In genomic region chr8:46616879-46617689, GRCm38 (mm10) we compare ENCODE assay signal across 8 mouse cellular contexts. TPM values are rescaled to one million over a fixed set of nuclear protein-coding genes. Genes with fewer than 3 reads are reported as not detected.
A peak's percentile ranks its signal among the peaks of the same experiment; 100 is the strongest.
DNase-seq lines count a peak whose midpoint lies in the region; ATAC-seq lines count a peak whose summit lies in the region.

Gene Primpol (minus strand): TSS chr8:46617212.
Gene Casp3 (plus strand): TSS chr8:46617291.

- H3K9me3 ChIP-seq in forebrain, embryonic 10.5 days: no peaks in the 10 kb centered on the region
- no peaks in the 10 kb centered on the region for H3K9me3 ChIP-seq in heart, embryonic 15.5 days (replicated peaks)
- H3K9me3 ChIP-seq in liver, embryonic 15.5 days (replicated peaks): no peaks in the 10 kb centered on the region
- no peaks in the 10 kb centered on the region for H3K9me3 ChIP-seq in neural tube, embryonic 12.5 days

- H3K36me3 ChIP-seq in forebrain, embryonic 10.5 days (replicated peaks): peaks cover 3% of the 10 kb centered on the region; the same call in 1 of the 2 replicates
- no peaks in the 10 kb centered on the region for H3K36me3 ChIP-seq in heart, embryonic 15.5 days
- no peaks in the 10 kb centered on the region for H3K36me3 ChIP-seq in liver, embryonic 15.5 days (replicated peaks)
- H3K36me3 ChIP-seq in neural tube, embryonic 12.5 days: no peaks in the 10 kb centered on the region

- peak within 1 kb of the TSS; percentile 72 for H3K9ac ChIP-seq in heart, embryonic 15.5 days
- peak within 1 kb of the TSS; percentile 77 for H3K9ac ChIP-seq in liver, embryonic 15.5 days
- H3K9ac ChIP-seq in neural tube, embryonic 12.5 days: peak within 1 kb of the TSS; percentile 94

- peak; percentile 98 for ATAC-seq in heart, embryonic 15.5 days (replicated peaks; ENCODE audit: insufficient number of reproducible peaks, insufficient read depth, low FRiP score, low read depth)
- ATAC-seq in liver, embryonic 15.5 days (ENCODE audit: insufficient read depth): peak; percentile 92
- peak; percentile 98 for ATAC-seq in neural tube, embryonic 12.5 days (ENCODE audit: low FRiP score, low read depth)

- peaks cover 46% of the 10 kb centered on the region for H3K4me1 ChIP-seq in forebrain, embryonic 10.5 days
- H3K4me1 ChIP-seq in heart, embryonic 15.5 days (replicated peaks): peaks cover 21% of the 10 kb centered on the region
- peaks cover 56% of the 10 kb centered on the region for H3K4me1 ChIP-seq in liver, embryonic 15.5 days (replicated peaks)
- peaks cover 7% of the 10 kb centered on the region for H3K4me1 ChIP-seq in neural tube, embryonic 12.5 days

- H3K4me2 ChIP-seq in heart, embryonic 15.5 days: peak within 1 kb of the TSS; percentile 78
- H3K4me2 ChIP-seq in liver, embryonic 15.5 days: peak within 1 kb of the TSS; percentile 95
- H3K4me2 ChIP-seq in neural tube, embryonic 12.5 days (replicated peaks): peak within 1 kb of the TSS; percentile 92

- H3K27me3 ChIP-seq in forebrain, embryonic 10.5 days (ENCODE audit: poor library complexity, severe bottlenecking): no peaks in the 10 kb centered on the region
- H3K27me3 ChIP-seq in heart, embryonic 15.5 days: no peaks in the 10 kb centered on the region
- no peaks in the 10 kb centered on the region for H3K27me3 ChIP-seq in liver, embryonic 15.5 days
- H3K27me3 ChIP-seq in neural tube, embryonic 12.5 days (replicated peaks): no peaks in the 10 kb centered on the region

- peak; percentile 92 to 94 for DNase-seq in CD8-positive naive resting alpha-beta T cell, adult 2 months (ENCODE audit: low read depth in 2 of 2, low spot score in 2 of 2)
- DNase-seq in c-Kit-positive CD71-negative TER-119-negative erythroid progenitor cells, embryonic 14.5 days (ENCODE audit: low read depth): peak; percentile 91
- DNase-seq in forebrain, embryonic 10.5 days (ENCODE audit: extremely low spot score, low spot score): peak; percentile 98
- peak; percentile 97 to 99 for DNase-seq in kidney, postnatal 36 days
- DNase-seq in telencephalon, adult 2 months (ENCODE audit: low read depth, low spot score): peak; percentile 88

- H3K4me3 ChIP-seq in forebrain, embryonic 10.5 days: peak within 1 kb of the TSS; percentile 72
- H3K4me3 ChIP-seq in heart, embryonic 15.5 days: peak within 1 kb of the TSS; percentile 73
- H3K4me3 ChIP-seq in liver, embryonic 15.5 days (replicated peaks): peak within 1 kb of the TSS; percentile 77
- peak within 1 kb of the TSS; percentile 83 for H3K4me3 ChIP-seq in neural tube, embryonic 12.5 days

- WGBS in forebrain, embryonic 10.5 days: under 1% methylated on average over 54 of the region's 54 CpGs
- under 1% methylated on average over 54 of the region's 54 CpGs for WGBS in heart, embryonic 15.5 days
- under 1% methylated on average over 54 of the region's 54 CpGs for WGBS in liver, embryonic 15.5 days (ENCODE audit: insufficient replicate concordance)
- WGBS in neural tube, embryonic 12.5 days: under 1% methylated on average over 54 of the region's 54 CpGs

- peak within 1 kb of the TSS; percentile 95 for H3K27ac ChIP-seq in forebrain, embryonic 10.5 days
- peak within 1 kb of the TSS; percentile 91 for H3K27ac ChIP-seq in heart, embryonic 15.5 days
- H3K27ac ChIP-seq in liver, embryonic 15.5 days (replicated peaks): peak within 1 kb of the TSS; percentile 87
- H3K27ac ChIP-seq in neural tube, embryonic 12.5 days: peak within 1 kb of the TSS; percentile 85

RNA-seq across cellular contexts. Expression of gene Primpol, which starts in this region (rescaled TPM):
- polyA plus RNA-seq in forebrain, embryonic 10.5 days (2016; fragmentation: Nextera tagmentation; extraction: Ambion mirVana): 8.5 and 9.9 TPM in 2 replicates
- polyA plus RNA-seq in heart, embryonic 15.5 days (2015; fragmentation: Nextera tagmentation; extraction: Ambion mirVana): 8.7 and 9.8 TPM in 2 replicates
- polyA plus RNA-seq in liver, embryonic 15.5 days (2015; fragmentation: Nextera tagmentation; extraction: Ambion mirVana): 7.0 and 9.0 TPM in 2 replicates
- polyA plus RNA-seq in neural tube, embryonic 12.5 days (2016; fragmentation: Nextera tagmentation; extraction: Ambion mirVana): 9.4 and 10.5 TPM in 2 replicates

RNA-seq across cellular contexts. Expression of gene Casp3, which starts in this region (rescaled TPM):
- polyA plus RNA-seq in forebrain, embryonic 10.5 days (2016; fragmentation: Nextera tagmentation; extraction: Ambion mirVana): 132 and 139 TPM in 2 replicates
- 48.1 and 52.8 TPM in 2 replicates for polyA plus RNA-seq in heart, embryonic 15.5 days (2015; fragmentation: Nextera tagmentation; extraction: Ambion mirVana)
- polyA plus RNA-seq in liver, embryonic 15.5 days (2015; fragmentation: Nextera tagmentation; extraction: Ambion mirVana): 43.7 and 47.6 TPM in 2 replicates
- polyA plus RNA-seq in neural tube, embryonic 12.5 days (2016; fragmentation: Nextera tagmentation; extraction: Ambion mirVana): 190 and 208 TPM in 2 replicates

Comparison
In these comparisons a context has a peak if more than half of its experiments do, and no peak if none do; other contexts are left out.
1. Peak in every context shown above with its lines: DNase-seq, ATAC-seq, H3K4me3 ChIP-seq and H3K27ac ChIP-seq.